Mouse (Mus musculus): ENCODE measurements at regions not wholly inside any gene's neighbourhood (a gene's known extent, or its start where the extent isn't known, plus 50 kb on each side); places are given as distances from the start of the nearest gene placed in this dataset.

DNA sequence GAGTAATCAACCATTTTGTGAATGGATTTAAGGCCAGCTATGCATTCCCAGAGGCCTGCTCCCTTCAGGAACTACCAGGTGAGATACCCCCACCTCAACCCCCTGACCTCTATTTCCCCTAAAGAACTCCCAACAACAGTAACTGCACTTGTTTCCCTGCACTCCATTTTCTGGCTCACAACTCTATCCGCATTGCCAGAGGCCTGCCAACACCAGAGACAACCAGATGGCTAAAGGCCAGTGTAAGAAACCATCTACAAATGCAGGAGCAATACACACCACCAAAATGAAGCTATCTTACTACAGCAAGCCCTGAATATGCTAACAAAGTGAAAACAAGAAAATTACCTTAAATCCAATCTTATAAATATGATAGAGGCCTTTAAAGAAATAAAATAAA, 77.7 kb upstream of the Slc13a1 start:
- Histone ChIP-seq H3K27ac (no peak overlapping the region), H3K9ac (no peak overlapping the region), H3K9me3 (replicated peaks) (no peaks in the 10 kb centered on the region), H3K27me3 (replicated peaks) (no peaks in the 10 kb centered on the region), H3K4me1 (no peaks in the 10 kb centered on the region), H3K36me3 (no peaks in the 10 kb centered on the region), H3K4me3 (no peak overlapping the region), H3K4me2 (no peak overlapping the region)
- WGBS (ENCODE audit: insufficient replicate concordance) = 59% methylated on average over 1 of the region's 1 CpGs
- no peak for ATAC-seq

DNA sequence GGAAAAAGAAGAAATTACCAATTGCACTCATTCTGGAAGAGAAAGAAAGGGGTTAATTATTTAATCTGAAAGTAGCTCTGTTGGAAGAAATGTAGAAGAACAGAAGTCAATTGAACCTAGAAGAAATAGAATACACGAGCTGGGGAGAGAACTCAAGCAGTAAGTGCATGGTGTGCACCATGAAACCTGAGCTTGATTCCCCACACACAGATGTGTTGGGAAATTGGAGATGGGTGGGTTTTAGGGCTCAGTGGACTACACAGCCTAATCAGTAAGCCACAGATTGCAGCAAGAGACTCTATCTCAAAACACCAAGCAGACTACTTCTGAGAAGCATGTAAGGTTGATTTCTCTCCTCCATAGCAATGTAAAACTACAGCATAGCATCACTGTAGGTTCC, 70.6 kb upstream of the Slc13a1 start:
- no peak for ATAC-seq
- H3K9me3 ChIP-seq (replicated peaks) = no peaks in the 10 kb centered on the region
- H3K9ac ChIP-seq = no peak overlapping the region
- H3K27me3 ChIP-seq (replicated peaks) = no peaks in the 10 kb centered on the region
- no peak overlapping the region for H3K27ac ChIP-seq
- no peak overlapping the region for H3K4me2 ChIP-seq
- H3K4me3 ChIP-seq = no peak overlapping the region
- 45% methylated on average over 1 of the region's 1 CpGs for WGBS (ENCODE audit: insufficient replicate concordance)
- H3K36me3 ChIP-seq = no peaks in the 10 kb centered on the region
- no peaks in the 10 kb centered on the region for H3K4me1 ChIP-seq

DNA sequence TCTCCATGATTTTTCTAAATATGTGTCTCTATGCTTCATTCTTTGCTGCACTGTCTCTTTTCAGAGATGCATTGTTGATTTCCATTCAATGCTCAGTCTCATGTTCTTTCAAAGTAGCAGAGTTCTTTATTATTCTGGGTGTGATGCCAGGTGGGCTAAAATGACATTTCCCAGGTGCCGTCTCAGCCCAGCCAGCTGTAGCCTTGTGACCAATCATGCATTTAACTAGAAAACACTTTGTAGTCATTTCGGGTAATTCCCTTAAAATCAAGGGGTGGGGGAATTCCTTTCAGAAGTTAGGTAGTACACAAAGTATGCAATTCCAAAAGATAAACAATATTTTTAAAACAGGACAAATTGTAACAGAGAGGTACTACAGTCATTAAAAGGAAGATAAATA, 70.2 kb upstream of the Slc13a1 start:
- H3K4me1 ChIP-seq = no peaks in the 10 kb centered on the region
- 60% methylated on average over 2 of the region's 2 CpGs for WGBS (ENCODE audit: insufficient replicate concordance)
- H3K4me3 ChIP-seq = no peak overlapping the region
- no peaks in the 10 kb centered on the region for H3K9me3 ChIP-seq (replicated peaks)
- no peaks in the 10 kb centered on the region for H3K36me3 ChIP-seq
- no peak overlapping the region for H3K27ac ChIP-seq
- H3K4me2 ChIP-seq = no peak overlapping the region
- H3K9ac ChIP-seq = no peak overlapping the region
- no peak for ATAC-seq
- no peaks in the 10 kb centered on the region for H3K27me3 ChIP-seq (replicated peaks)

DNA sequence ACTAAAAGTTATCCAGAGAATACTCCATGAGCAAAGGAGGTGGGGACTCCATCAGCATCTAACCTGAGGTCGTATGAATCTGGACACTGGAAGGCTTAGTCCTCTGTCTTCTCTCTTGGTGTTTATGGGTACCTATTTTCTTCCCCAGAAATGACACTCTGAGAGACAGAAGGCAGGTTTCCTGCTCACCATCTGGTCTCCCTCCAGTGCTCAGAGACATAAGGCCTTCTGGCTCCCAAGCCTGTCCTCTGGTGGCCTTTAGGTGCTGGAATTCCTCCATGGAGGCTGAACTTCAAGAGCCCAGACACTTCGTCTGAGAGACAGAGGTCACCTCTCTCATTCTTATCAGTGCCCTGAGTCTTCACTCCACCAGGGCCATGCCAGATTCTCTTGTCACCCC, 65.7 kb upstream of the Slc13a1 start:
- Histone ChIP-seq H3K4me3 (no peak overlapping the region), H3K27ac (no peak overlapping the region), H3K4me1 (no peaks in the 10 kb centered on the region), H3K4me2 (no peak overlapping the region), H3K9me3 (replicated peaks) (no peaks in the 10 kb centered on the region), H3K36me3 (no peaks in the 10 kb centered on the region), H3K27me3 (replicated peaks) (no peaks in the 10 kb centered on the region), H3K9ac (no peak overlapping the region)
- no peak for ATAC-seq
- 54% methylated on average over 2 of the region's 2 CpGs for WGBS (ENCODE audit: insufficient replicate concordance)

DNA sequence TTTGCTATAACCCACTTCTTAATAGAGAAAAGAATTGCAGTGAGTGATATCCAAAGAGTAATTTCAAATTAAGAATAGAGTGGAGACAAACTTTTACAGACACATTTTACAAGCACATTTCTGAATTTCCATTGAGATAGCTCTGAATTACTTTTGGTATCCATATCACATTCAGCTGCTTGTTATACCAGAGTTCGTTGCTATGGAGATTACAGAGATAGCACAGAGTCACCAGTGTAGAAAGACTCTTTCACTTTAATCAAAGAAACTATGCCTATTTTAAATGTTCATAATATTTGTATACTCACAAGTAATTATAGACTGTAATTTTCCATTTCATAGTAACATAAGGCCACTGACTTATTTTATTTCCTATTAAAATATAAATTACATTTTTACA, 52.7 kb upstream of the Slc13a1 start:
- WGBS (ENCODE audit: insufficient replicate concordance) = 47% methylated on average over 1 of the region's 1 CpGs
- Histone ChIP-seq H3K36me3 (no peaks in the 10 kb centered on the region), H3K9me3 (replicated peaks) (no peaks in the 10 kb centered on the region), H3K4me2 (no peak overlapping the region), H3K9ac (no peak overlapping the region), H3K4me1 (no peaks in the 10 kb centered on the region), H3K4me3 (no peak overlapping the region), H3K27ac (no peak overlapping the region), H3K27me3 (replicated peaks) (no peaks in the 10 kb centered on the region)
- ATAC-seq = no peak

DNA sequence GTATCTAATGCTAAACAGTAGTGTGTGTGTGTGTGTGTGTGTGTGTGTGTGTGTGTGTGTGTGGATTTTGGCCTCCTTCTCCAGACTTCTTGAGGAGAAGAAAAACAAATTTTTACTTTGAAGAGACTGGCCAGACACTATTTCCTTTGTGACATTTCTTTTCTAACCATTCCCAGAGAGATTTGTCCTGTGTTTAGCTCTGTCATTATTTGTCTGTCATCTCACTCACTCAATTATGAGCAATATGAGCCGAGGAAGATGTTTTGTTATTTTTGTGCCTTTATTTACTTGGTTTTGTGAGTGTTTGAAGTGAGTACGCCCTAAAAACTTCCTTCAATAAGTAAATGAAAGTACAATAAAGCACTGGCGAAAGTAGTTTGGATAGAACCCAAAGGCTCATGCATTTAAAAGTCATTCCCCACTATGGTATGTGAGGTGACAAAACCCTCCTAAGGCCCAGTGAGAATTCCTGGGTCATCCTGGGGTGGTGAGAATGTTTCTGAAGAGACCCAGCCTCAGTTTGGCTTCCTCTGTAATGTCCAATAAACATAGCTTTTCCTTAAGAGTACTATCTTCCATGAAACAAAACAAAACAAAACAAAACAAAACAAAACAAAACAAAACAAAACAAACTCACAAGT, 52.1 kb upstream of the Slc13a1 start:
- no peaks in the 10 kb centered on the region for H3K27me3 ChIP-seq (replicated peaks)
- H3K36me3 ChIP-seq = no peaks in the 10 kb centered on the region
- no peak overlapping the region for H3K27ac ChIP-seq
- no peaks in the 10 kb centered on the region for H3K9me3 ChIP-seq (replicated peaks)
- H3K4me3 ChIP-seq = no peak overlapping the region
- H3K9ac ChIP-seq = no peak overlapping the region
- no peak overlapping the region for H3K4me2 ChIP-seq
- WGBS (ENCODE audit: insufficient replicate concordance) = 65% methylated on average over 3 of the region's 3 CpGs
- ATAC-seq = no peak
- H3K4me1 ChIP-seq = no peaks in the 10 kb centered on the region

All from liver, embryonic 12.5 days (tissue).